Mouse (Mus musculus) gastrocnemius, adult 18-20 months (tissue): ENCODE data around the gene Col18a1. TPM values are rescaled to one million over a fixed set of nuclear protein-coding genes. Genes with fewer than 3 reads are reported as not detected.
"Not testable (repeated sequence)": the region's sequence is repeated elsewhere in the genome, so short reads cannot be mapped to it uniquely, and the experiment has no call there.

Source experiments
- DNase-seq: peaks from one replicate; pipeline ENCODE4 v3.0.0; 2021; ENCODE audit warnings: low spot score
- total RNA-seq, 2 experiments: library from RNA; stranded (reverse); gene quantifications; 2 replicates each; pipeline ENCODE4 v1.2.3; 2021

Gene Col18a1
- total RNA-seq, 2 experiments from 2014 or later: 5.2 to 6.6 TPM

GRCm38 (mm10) chr10:77138304-77138703 is 28.0 kb downstream of the Col18a1 start:
- no peak for DNase-seq

DNA sequence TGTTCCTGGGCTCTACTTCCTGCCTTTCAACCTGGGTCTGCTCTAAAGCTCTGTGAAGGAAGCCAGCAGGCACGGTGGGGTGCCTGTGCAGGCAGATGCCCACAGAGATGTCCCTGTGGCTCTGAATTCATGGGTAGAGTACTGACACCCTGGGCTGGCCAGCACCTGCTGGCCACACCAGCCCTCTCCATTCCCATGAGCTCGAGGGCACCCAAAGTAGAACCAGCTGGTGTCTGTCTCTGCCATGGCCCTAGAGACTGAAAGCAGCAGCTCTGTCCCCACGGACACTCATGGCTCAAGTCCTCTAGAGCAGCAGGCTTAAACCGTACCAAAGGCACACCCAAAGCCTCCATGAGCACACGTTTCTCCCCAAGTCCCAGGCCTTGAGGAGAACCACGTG is 30.1 kb downstream of the Col18a1 start:
- DNase-seq: no peak

- no peak for DNase-seq
These were observed 31.0 kb downstream of the Col18a1 start for GRCm38 (mm10) chr10:77135274-77135829.

DNA sequence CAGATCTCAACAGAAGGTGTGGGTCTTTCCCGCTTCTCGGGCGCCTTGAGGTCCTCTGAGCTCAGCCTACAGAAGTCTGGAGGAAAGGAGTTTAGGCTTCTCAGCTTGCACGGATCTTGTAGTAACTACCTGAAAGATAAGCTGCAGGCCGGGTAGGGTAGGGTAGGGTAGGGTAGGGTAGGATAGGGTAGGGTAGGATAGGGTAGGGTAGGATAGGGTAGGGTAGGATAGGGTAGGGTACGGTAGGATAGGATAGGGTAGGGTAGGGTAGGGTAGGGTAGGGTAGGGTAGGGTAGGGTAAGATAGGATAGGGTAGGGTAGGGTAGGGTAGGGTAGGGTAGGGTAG is 31.6 kb downstream of the Col18a1 start:
- DNase-seq: not testable (repeated sequence)

DNA sequence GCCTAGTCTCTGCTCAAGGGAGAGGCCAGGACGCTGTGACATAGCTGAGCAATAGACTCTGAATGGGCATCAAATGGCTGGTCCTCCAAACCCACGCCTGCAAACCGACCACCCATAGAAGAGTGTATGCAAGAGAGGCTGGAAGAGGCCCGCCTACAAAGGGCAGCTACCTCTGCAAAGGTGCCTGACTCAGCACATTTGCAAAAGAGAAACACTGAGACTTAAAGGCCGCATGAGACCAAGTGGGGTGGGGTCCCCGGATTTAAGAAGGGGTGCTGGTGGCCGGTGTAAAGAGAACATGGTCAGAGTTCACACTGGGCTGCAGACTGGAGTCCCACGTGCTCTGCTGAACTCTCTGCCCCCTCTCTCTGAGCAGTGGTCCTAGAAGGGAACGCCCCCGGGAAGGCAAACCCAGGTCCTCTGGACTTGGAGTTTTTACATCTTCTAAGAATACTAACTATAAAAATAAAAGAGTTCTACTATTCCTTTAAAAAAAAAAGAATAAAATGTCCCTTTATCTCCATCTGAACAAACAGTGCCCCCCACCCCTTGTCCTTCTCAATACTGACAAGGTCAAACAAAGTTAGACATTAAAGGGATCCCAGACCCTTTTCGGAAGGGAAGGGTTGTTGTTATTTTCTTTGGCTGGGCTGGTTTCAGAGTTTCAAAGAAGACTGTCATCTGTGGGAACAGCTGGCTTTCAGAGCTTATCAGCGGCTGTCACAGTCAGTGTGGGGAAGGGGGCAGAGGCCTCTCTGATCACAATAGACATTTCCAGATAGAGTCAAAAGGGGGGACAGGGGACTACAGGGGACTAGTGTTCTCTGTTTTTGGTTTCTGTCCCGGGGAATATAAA is 32.2 kb downstream of the Col18a1 start:
- no peak for DNase-seq

- peak; percentile 13 for DNase-seq
These were observed 34.2 kb downstream of the Col18a1 start for GRCm38 (mm10) chr10:77132118-77132517.

DNA sequence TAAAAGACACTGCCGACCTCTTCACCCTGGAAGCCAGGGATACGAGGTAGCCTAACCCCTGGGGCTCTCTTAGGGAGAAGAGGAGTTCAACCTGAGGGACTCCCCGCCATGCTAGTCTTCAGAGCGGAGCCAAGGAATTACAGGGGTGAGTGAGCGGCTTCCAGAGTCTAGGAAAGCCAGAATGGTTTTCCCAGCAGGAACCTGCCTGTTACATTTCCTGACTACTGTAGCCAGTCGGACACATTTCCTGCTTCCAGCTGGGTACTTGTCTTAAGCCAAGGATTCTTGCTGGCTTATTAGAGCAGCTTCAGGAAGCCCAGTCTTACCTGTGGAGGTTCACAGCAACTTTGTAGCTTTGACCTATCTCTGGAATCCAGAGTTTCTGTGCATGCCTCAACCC is 34.8 kb downstream of the Col18a1 start:
- DNase-seq: no peak

- peak; percentile 94 for DNase-seq
These were observed 35.6 kb downstream of the Col18a1 start for GRCm38 (mm10) chr10:77130561-77131240.

- DNase-seq: no peak
These were observed 36.5 kb downstream of the Col18a1 start for GRCm38 (mm10) chr10:77129637-77130410.

GRCm38 (mm10) chr10:77127926-77128325 is 38.4 kb downstream of the Col18a1 start:
- DNase-seq: peak; percentile 25

DNA sequence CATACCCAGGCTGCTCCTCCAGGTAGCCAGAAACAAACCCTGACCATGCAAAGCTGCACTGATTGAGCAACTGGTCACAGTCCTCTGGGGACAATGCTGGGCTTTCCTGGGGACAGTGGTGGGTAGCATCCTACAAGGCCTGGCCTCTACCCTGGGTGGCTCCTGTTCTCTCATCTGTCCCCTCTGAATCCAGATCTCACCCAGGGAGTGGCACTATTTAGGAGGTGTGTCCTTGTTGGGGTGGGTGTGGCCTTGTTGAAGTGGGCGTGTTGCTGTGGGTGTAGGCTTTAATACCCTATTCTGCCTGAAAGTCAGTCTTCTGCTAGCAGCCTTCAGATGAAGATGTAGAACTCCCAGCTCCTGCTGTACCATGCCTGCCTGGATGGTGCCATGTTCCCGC is 39.8 kb downstream of the Col18a1 start:
- no peak for DNase-seq

DNA sequence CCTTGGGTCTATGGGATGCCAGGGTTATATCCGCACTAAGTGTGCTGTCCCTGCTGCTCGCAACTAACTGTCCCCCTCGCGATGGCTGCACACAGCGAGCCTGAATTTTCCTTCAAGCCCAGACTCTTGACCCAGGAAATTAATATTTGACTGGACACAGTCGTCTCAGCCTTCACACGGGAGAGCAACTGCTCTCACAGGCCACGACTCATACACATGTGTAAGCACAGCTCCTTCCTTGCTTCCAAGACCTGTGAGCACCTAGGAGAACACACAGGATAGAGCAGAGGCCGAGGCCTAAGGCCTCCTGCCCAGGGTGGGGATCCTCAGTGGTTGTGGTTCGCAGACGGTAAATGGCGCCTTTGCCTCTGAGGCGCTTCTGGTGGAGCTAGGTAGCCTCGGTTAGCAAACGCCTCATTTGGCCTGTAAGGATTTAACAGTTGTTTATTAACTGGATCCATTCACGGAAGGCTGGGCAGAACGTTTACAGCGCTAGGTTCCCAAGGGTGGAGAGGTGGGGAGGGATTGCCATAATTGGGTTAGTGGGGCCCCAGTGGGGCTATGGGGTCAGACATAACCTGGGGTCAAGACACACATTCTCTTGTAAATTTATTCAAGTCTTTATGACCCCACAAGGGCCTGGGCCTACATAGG is 41.1 kb downstream of the Col18a1 start:
- no peak for DNase-seq

DNA sequence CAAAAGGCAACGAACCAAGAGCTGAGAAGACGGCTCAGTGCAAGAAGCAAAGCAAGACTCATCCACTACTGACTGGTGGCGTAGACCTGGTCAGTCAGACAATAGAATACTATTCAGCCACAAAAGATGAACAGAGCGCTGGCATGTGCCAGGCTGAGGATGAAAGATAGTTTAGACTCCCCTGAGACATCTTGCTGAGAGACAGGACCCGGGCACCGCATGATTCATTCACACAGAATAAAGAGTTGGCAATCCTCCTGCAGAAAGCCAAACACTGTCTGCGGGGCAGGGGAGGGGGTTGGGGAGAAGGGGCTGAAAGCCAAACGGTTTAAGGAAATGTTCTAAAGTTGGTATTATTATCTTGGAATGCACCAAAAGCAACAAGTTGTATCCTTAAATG is 42.4 kb downstream of the Col18a1 start:
- DNase-seq: no peak

- peak; percentile 42 for DNase-seq
These were observed 44.9 kb downstream of the Col18a1 start for GRCm38 (mm10) chr10:77121287-77122022.

DNA sequence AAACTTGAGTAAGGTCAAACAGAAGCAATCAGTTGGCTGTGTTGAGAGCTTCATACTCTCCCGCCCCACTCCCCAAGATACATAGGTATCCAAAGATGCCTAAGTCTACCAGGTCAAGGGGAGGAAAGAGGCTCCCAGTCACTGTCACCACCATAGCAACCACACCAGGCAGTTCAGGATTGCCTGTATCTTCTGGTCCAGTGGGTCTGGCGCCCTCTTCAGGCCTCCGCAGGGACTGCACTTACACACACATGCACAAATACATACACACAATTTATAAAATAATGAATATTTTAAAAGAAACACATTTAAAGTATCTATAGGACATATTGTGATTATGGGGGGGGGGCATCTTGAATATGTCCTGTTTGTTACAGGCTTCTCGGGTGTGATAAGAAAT is 45.8 kb downstream of the Col18a1 start:
- no peak for DNase-seq

DNA sequence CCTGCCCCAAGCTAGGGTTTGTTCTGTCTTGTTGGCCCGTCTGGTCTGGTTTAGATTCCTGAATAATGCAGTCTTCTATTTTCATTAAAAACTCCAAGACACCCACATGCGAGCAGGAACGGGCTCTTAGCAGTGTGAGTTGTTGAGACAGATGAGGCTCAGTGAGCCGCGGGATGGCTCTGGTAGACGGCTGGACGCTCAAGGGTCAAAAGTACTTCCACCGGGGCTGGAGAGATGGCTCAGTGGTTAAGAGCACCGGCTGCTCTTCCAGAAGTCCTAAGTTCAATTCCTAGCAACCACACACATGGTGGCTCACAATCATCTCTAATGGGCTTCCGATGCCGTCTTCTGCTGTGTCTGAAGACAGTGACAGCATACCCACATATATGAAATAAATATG is 46.9 kb downstream of the Col18a1 start:
- DNase-seq: no peak

GRCm38 (mm10) chr10:77118361-77118760 is 48.0 kb downstream of the Col18a1 start:
- DNase-seq: no peak

DNA sequence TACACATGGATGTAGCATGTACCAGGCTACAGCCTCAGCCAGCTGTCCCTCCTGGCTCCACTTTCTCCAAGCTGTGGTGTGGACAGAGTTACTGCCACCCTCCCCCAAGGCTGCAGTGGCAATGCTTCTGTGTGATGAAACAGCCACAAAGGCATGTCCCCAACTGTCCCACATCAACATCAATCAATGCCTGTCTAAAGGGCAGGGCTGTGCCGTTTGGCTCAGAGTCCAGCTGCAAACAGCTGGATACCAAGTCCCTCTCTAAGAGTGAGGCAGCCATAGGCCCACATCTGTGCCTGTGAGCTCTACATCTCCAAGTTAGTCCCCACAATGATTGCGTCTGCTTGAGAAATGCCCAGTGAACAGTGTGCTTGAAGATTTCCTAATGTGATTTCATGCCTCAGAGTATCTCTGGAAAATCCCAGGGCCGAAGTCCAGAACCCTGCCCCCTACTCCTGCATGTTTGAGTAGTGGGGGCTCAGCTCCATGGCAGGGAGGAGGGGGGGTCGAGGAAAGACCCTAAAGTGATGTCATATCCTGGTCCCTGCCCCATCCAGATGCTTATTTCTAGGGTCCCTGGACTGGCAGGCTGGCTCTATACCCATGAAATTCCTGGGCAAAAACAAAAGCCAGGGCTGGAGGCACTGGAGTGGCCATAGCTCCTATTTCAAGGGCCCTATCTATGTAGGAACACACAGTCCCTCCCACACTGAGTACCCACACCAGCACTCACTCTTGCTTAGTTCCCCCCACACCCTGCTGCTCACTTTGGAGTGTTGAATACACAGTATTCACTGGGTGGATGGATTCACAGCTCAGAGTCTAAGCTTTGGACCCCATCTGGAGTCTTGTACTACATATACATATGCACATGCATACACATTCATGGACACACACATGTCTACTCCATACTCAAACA is 49.6 kb downstream of the Col18a1 start:
- no peak for DNase-seq

DNA sequence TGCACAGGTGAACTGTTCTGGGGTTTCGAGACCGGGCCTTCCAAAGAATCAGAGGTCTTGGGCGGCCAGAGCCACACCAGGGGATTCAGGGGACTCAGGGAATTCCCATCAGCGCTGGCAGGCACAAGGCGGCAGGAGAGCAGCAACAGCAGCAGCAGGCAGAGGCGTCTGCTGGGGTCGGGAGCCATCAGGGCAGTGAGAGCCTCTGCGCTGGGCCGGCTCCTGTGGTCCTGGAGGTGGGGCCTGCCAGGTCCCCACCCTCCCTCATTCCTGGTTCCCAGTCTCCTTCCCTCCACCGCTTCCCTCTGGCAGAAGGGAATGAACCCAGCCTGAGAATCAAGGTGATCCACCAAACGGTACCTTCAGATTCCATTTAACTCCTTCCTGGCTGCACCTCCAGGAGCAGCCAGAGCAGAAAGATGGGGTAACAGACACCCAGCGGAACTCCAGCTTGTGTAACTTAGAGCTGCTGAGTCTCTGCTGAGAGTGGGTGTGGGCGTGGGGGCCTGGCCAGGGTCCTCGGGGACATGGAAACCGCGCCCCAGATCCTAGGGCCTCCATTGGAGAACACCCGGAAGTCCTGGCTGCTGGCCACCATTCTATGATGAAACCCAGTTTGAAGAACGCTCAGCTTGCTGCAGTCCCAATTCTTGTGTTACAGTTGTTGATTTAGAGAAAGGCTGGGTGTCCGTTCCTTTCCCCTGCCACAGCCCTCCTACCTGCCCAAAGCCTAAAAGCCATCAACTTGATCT is 52.7 kb downstream of the Col18a1 start:
- DNase-seq: peak; percentile 84
